Mouse (Mus musculus): Measurements from ENCODE around the gene Faf2. TPM values are rescaled to one million over a fixed set of nuclear protein-coding genes. Genes with fewer than 3 reads are reported as not detected.

The Faf2 gene
- 8.7 and 14.0 TPM in 2 replicates for polyA plus RNA-seq (2012; ENCODE audit: low replicate concordance)

GRCm38 (mm10) chr13:54621155-54621932, at the start of gene Faf2:
Gene Faf2, plus strand, starts transcription at chr13:54621784.

GRCm38 (mm10) chr13:54574854-54575481, 46.6 kb upstream of the Faf2 start, which contains the start of gene Arl10:
Gene Arl10, plus strand, starts transcription at chr13:54575015.

GRCm38 (mm10) chr13:54589996-54590951, 31.3 kb upstream of the Faf2 start, which contains the start of the genes Nop16 and Higd2a:
Gene Nop16, minus strand, starts transcription at chr13:54590090.
Gene Higd2a, plus strand, starts transcription at chr13:54590207.

DNA sequence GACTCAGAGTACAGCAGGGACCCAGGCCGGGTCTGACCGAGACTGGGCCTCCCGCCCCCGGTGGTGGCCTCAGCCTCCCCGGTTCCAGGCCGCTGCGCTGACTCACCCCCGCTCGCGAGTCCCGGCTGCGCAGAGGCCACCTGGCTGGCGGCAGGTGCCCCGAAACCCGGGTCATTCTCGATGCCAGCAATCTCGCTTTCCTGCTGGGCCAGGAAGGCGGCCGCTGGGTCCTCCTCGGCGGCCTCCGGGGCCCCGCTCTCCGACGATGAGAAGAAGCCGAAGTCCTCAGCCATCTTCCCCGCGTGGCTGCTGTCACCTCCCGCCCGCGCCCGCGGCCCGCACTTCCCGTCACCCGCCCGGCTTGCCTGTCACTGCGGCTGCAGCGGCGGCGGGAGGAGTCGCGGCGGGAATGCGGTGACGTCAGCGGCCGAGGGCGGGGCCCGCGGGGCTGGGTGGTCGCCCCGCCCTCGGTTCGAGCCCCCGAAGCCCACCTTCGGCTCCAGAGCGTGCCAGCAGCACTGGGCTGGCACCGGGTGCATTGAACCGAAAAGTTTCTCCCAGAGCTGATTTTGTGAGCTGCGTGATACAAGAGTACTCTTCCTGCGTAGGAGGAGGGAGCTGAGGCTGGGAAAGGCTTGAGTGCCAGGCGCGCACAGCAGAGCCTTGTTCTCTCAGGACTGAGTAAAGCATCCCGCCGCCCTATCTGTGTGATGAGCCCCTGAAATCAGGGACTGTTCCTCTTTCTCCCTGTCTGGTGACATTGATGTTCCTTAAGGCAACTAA, 10.4 kb upstream of the Faf2 start, which contains the start of gene Cltb:
Gene Cltb (minus strand): TSS at position 373 of the 783 bp plus-strand sequence.

DNA sequence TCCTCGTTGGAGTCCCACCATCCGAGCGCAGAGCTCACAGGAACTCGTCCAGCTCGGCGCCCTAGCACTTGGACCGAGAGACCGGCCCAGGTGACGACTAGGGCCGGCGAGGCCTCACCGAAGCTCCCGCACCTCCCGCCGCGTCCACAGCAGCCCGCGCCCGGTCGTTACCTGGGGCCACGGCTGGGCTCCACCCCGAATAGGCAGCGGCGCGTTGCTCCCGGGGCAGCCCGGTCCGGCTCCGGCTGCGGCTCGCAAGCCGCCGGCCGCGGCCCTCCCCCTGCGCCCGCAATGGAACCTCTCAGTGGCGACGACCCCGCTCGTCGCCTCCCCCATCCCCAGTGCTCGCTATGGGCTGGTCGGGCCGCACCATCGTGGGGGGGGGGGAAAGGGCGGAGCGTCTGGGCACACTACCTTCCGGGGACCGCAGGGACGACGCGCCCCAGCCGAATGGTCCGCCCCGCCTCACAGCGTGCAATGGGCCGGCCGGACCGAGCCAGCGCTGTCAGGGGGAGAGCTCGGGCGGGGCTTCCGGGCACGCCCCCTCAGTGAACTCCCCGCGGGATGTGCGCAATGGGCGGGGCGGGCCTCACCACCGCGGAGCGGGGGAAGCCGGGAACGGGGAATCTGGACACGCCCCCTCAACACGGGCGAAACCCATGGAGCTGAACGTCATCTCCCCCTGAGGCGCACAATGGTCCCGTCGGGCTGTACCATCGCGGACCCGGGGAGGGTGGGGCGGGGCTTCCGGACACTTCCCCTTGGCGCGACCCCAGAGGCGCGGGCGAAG, 72.2 kb downstream of the Faf2 start, which contains the start of gene Rnf44:
Gene Rnf44 (minus strand): TSS at position 350 of the 790 bp plus-strand sequence.

GRCm38 (mm10) chr13:54701243-54701642, 79.7 kb downstream of the Faf2 start, which contains the start of gene Cdhr2:
Gene Cdhr2, plus strand, starts transcription at chr13:54701461.

Other genes with a start within 250 kb of the Faf2 start
- 77.1 and 98.4 TPM in 2 replicates for gene Thoc3, start 152.9 kb upstream of the Faf2 start, polyA plus RNA-seq (2012; ENCODE audit: low replicate concordance)
- gene Simc1, start 118.0 kb upstream of the Faf2 start, polyA plus RNA-seq (2012; ENCODE audit: low replicate concordance), result 4.6 and 5.4 TPM in 2 replicates
- 18.6 and 39.3 TPM in 2 replicates for gene 4833439L19Rik, start 56.3 kb upstream of the Faf2 start, polyA plus RNA-seq (2012; ENCODE audit: low replicate concordance)
- gene Arl10, start 46.8 kb upstream of the Faf2 start, polyA plus RNA-seq (2012; ENCODE audit: low replicate concordance), result 4.3 and 5.5 TPM in 2 replicates
- gene Nop16, start 31.7 kb upstream of the Faf2 start, polyA plus RNA-seq (2012; ENCODE audit: low replicate concordance), result 14.1 and 16.2 TPM in 2 replicates
- 6.4 and 56.9 TPM in 2 replicates for gene Higd2a, start 31.6 kb upstream of the Faf2 start, polyA plus RNA-seq (2012; ENCODE audit: low replicate concordance)
- 40.3 and 97.6 TPM in 2 replicates for gene Cltb, start 10.4 kb upstream of the Faf2 start, polyA plus RNA-seq (2012; ENCODE audit: low replicate concordance)
- 469 and 478 TPM in 2 replicates for gene Rnf44, start 72.1 kb downstream of the Faf2 start, polyA plus RNA-seq (2012; ENCODE audit: low replicate concordance)
- not detected in 2 replicates for gene Cdhr2, start 79.7 kb downstream of the Faf2 start, polyA plus RNA-seq (2012; ENCODE audit: low replicate concordance)
- gene Gprin1, start 128.1 kb downstream of the Faf2 start, polyA plus RNA-seq (2012; ENCODE audit: low replicate concordance), result not detected in 2 replicates
- 0.30 TPM in 1 of 2 replicates, not detected in the other for gene Sncb, start 144.8 kb downstream of the Faf2 start, polyA plus RNA-seq (2012; ENCODE audit: low replicate concordance)
- 0.09 TPM in 1 of 2 replicates, not detected in the other for gene Eif4e1b, start 162.2 kb downstream of the Faf2 start, polyA plus RNA-seq (2012; ENCODE audit: low replicate concordance)
- 2.2 and 2.8 TPM in 2 replicates for gene Tspan17, start 167.6 kb downstream of the Faf2 start, polyA plus RNA-seq (2012; ENCODE audit: low replicate concordance)